Mouse (Mus musculus): ENCODE measurements around the gene Acot8.

GRCm38 (mm10) chr2:164850061-164850460, 45.4 kb upstream of the Acot8 start:
- TF ChIP-seq POLR2A (IDR thresholded peaks at IDR 0.05; ENCODE audit: low read depth, low read length) (no peak), GABPA (IDR thresholded peaks at IDR 0.05; ENCODE audit: insufficient replicate concordance, low read depth, low read length) (no peak), RCOR1 (conservative IDR thresholded peaks at IDR 0.05; ENCODE audit: low read depth, low read length) (no peak), UBTF (IDR thresholded peaks at IDR 0.05; ENCODE audit: low read depth, low read length) (no peak), MAFK (IDR thresholded peaks at IDR 0.05; ENCODE audit: insufficient replicate concordance, low read length) (no peak), NRF1 (IDR thresholded peaks at IDR 0.05; ENCODE audit: low read depth, low read length) (no peak)

Data from CH12.LX (cell line).